In the genomic region with DNA sequence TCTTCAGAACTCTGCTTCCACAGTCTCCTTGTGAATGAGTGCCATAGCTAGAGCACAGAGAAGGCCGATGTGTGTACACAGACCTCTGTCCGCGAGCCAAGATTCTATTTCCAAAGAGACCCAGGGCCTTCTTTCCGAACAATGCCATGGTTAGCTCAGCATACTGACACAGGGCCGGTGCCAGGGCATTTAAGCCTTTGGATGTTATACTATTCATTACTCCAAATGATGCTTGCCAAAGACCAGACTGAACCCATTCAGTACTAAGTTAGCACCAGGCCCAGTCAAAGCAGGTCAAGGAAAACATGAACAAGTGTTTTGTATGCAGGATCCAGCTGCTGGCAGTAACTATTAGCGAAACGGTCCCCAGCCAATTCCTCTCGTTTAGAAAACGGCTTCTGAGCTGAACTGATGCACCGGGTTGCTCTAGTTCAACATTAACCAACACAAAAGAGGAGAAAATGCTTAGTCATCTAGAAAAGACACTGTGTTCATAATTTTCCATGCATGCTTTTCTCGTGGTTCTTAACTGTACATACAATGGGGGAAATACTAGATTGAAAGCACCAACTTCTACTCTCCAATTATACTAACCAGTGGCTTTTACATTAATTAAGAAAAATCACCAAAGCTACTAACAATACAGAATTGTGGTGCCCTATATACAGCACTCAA, we compare ENCODE assay signal across 8 mouse cellular contexts.
A peak's percentile ranks its signal among the peaks of the same experiment; 100 is the strongest.
DNase-seq lines count a peak whose midpoint lies in the region; ATAC-seq and TF ChIP-seq lines count a peak whose summit lies in the region.

No protein-coding gene starts in this region.

- H3K27me3 ChIP-seq in stomach, postnatal 0 days (ENCODE audit: control insufficient read depth, insufficient read depth, low read length) = no peaks in the 10 kb centered on the region

- H3K9ac ChIP-seq in stomach, postnatal 0 days (ENCODE audit: low read length) = no peak overlapping the region

- 38% methylated on average over 11 of the region's 11 CpGs for WGBS in stomach, postnatal 0 days

- no peaks in the 10 kb centered on the region for H3K4me1 ChIP-seq in stomach, postnatal 0 days (replicated peaks; ENCODE audit: control insufficient read depth, insufficient read depth)

- no peak overlapping the region for H3K27ac ChIP-seq in stomach, postnatal 0 days (replicated peaks)

- no peak for ATAC-seq in stomach, postnatal 0 days (ENCODE audit: low FRiP score, low TSS enrichment)
- no peak for ATAC-seq in CD4-positive, CD25-positive, alpha-beta regulatory T cell, adult 4 months

- TF ChIP-seq CTCF in stomach, postnatal 0 days (IDR thresholded peaks at IDR 0.05; ENCODE audit: low read depth) = no peak

- intact Hi-C loops in gastrocnemius, postnatal 14 days (cut with DNase I; ENCODE audit: low total_unique reads) = no loop called here

- H3K36me3 ChIP-seq in stomach, postnatal 0 days (ENCODE audit: control insufficient read depth, insufficient read depth, low read length) = no peaks in the 10 kb centered on the region

- peak; percentile 44 for DNase-seq in adrenal gland, adult 2 months
- DNase-seq in adrenal gland, postnatal 4 days (ENCODE audit: low spot score in 2 of 2) = no peak
- DNase-seq in cerebellum, adult 11-12 months = peak; percentile 60
- DNase-seq in gastrocnemius, postnatal 14 days = peak; percentile 53
- peak; percentile 83 to 91 for DNase-seq in layer of hippocampus, adult 8-10 months (ENCODE audit: low spot score in 2 of 2)
- DNase-seq in lung, postnatal 36 days = peak; percentile 79
- DNase-seq in stomach, postnatal 0 days (ENCODE audit: low spot score) = peak; percentile 25

- H3K4me3 ChIP-seq in stomach, postnatal 0 days (ENCODE audit: low read depth, low read length) = no peak overlapping the region

- TF ChIP-seq EP300 in stomach, postnatal 0 days (optimal IDR thresholded peaks at IDR 0.05) = no peak

- no peak overlapping the region for H3K4me2 ChIP-seq in stomach, postnatal 0 days (replicated peaks; ENCODE audit: low read depth)

- H3K9me3 ChIP-seq in stomach, postnatal 0 days (ENCODE audit: control insufficient read depth, low read length) = no peaks in the 10 kb centered on the region

Comparison
In these comparisons a context has a peak if more than half of its experiments do, and no peak if none do; other contexts are left out.
1. DNase-seq: peak in adrenal gland, adult 2 months (single experiment), cerebellum, adult 11-12 months (single experiment), gastrocnemius, postnatal 14 days (single experiment), layer of hippocampus, adult 8-10 months (2 of 2), lung, postnatal 36 days (single experiment) and stomach, postnatal 0 days (single experiment); none in adrenal gland, postnatal 4 days (0 of 2).